11 mouse cellular contexts compared by ENCODE assay signal in genomic region chr2:84870623-84871160, GRCm38 (mm10). TPM values are rescaled to one million over a fixed set of nuclear protein-coding genes. Genes with fewer than 3 reads are reported as not detected.
A peak's percentile ranks its signal among the peaks of the same experiment; 100 is the strongest.
DNase-seq lines count a peak whose midpoint lies in the region; ATAC-seq and TF ChIP-seq lines count a peak whose summit lies in the region.
"Had no signal": no experiment of that assay in that cellular context is flagged by ENCODE, and none has a peak within 500 bp of the region (broad histone marks: within the 10 kb centered on the region; RNA-seq: fewer than 3 reads in every experiment).

No protein-coding gene starts in this region.

- no peaks in the 10 kb centered on the region for H3K9me3 ChIP-seq in stomach, postnatal 0 days (ENCODE audit: control insufficient read depth, low read length)

- 0 out of 2 replicates have a peak, but pooled peaks cover 2% of the 10 kb centered on the region for H3K4me1 ChIP-seq in kidney, adult 2 months (ENCODE audit: control insufficient read depth, insufficient read depth, low read length)
- no peaks in the 10 kb centered on the region for H3K4me1 ChIP-seq in stomach, postnatal 0 days (replicated peaks; ENCODE audit: control insufficient read depth, insufficient read depth)

- no peak for TF ChIP-seq POLR2A in kidney, adult 2 months (IDR thresholded peaks at IDR 0.05; ENCODE audit: low read depth, low read length)

- no peak for TF ChIP-seq EP300 in stomach, postnatal 0 days (optimal IDR thresholded peaks at IDR 0.05)

- 73% methylated on average over 4 of the region's 4 CpGs for whole genome bisulfite sequencing in kidney, adult 2 months
- 62% methylated on average over 4 of the region's 4 CpGs for WGBS in stomach, postnatal 0 days

- no peaks in the 10 kb centered on the region for H3K27me3 ChIP-seq in kidney, adult 2 months (replicated peaks; ENCODE audit: control insufficient read depth, insufficient read depth, low read length)
- peaks cover 15% of the 10 kb centered on the region; the same call in 1 of the 2 replicates for H3K27me3 ChIP-seq in stomach, postnatal 0 days (ENCODE audit: control insufficient read depth, insufficient read depth, low read length)

- no peaks in the 10 kb centered on the region for H3K36me3 ChIP-seq in kidney, adult 2 months (ENCODE audit: control insufficient read depth, insufficient read depth, low read length)
- H3K36me3 ChIP-seq in stomach, postnatal 0 days (ENCODE audit: control insufficient read depth, insufficient read depth, low read length): no peaks in the 10 kb centered on the region

- H3K9ac ChIP-seq in stomach, postnatal 0 days (ENCODE audit: low read length): no peak overlapping the region

- ATAC-seq in common myeloid progenitor, adult 5-6 weeks (replicated peaks; ENCODE audit: low read depth, poor library complexity, severe bottlenecking): 0 out of 2 replicates have a peak, but pooled peaks have one; percentile 12
- ATAC-seq in stomach, postnatal 0 days (ENCODE audit: low FRiP score, low TSS enrichment): no peak
- ATAC-seq in inflammation-experienced regulatory T-cells, adult 6 months: no peak
- ATAC-seq: activated CD4-positive, CD25-positive, alpha-beta regulatory T cell, adult 4 months had no signal

- H3K4me3 ChIP-seq in kidney, adult 2 months (ENCODE audit: insufficient read depth, low read depth, low read length): no peak overlapping the region
- no peak overlapping the region for H3K4me3 ChIP-seq in stomach, postnatal 0 days (ENCODE audit: low read depth, low read length)

- no peak overlapping the region for H3K4me2 ChIP-seq in stomach, postnatal 0 days (replicated peaks; ENCODE audit: low read depth)

- TF ChIP-seq CTCF in kidney, adult 2 months (conservative IDR thresholded peaks at IDR 0.05; ENCODE audit: insufficient read depth, insufficient read length, low read depth, low read length): 0 out of 2 replicates have a peak, but pooled peaks have one; percentile 18
- TF ChIP-seq CTCF in stomach, postnatal 0 days (IDR thresholded peaks at IDR 0.05; ENCODE audit: low read depth): peak; percentile 60

- no peak for DNase-seq in kidney, adult 2 months
- no peak for DNase-seq in kidney, adult 18-20 months
- DNase-seq in thymus, postnatal 14 days: peak; percentile 48
- DNase-seq in thymus, postnatal 25 days: no peak
- peak; percentile 43 for DNase-seq in stomach, postnatal 0 days (ENCODE audit: low spot score)
- no peak for DNase-seq in right cerebral cortex, postnatal 4 days
- DNase-seq: layer of hippocampus, postnatal 36 days had no signal

- no peak overlapping the region for H3K27ac ChIP-seq in kidney, adult 2 months (ENCODE audit: insufficient read depth, low read depth, low read length)
- no peak overlapping the region for H3K27ac ChIP-seq in stomach, postnatal 0 days (replicated peaks)

RNA-seq across cellular contexts. Expression of gene Rtn4rl2, which starts 15.8 kb away (rescaled TPM):
- polyA plus RNA-seq in kidney, adult 2 months (2012; rRNA removed): 1.4 and 1.5 TPM in 2 replicates
- total RNA-seq in common myeloid progenitor, adult 5-6 weeks (2017): not detected in 2 replicates
- polyA plus RNA-seq in stomach, postnatal 0 days (2015; fragmentation: Nextera tagmentation; extraction: Ambion mirVana): 0.41 and 0.53 TPM in 2 replicates
- not detected for polyA plus RNA-seq in inflammation-experienced regulatory T-cells, adult 6 months (2017; shearing (Covaris generic))
- polyA plus RNA-seq: activated CD4-positive, CD25-positive, alpha-beta regulatory T cell, adult 4 months had no signal

RNA-seq across cellular contexts. Expression of gene Slc43a1, which starts 32.0 kb away (rescaled TPM):
- 3.6 and 4.3 TPM in 2 replicates for polyA plus RNA-seq in kidney, adult 2 months (2012; rRNA removed)
- 21.0 and 23.4 TPM in 2 replicates for total RNA-seq in common myeloid progenitor, adult 5-6 weeks (2017)
- polyA plus RNA-seq in stomach, postnatal 0 days (2015; fragmentation: Nextera tagmentation; extraction: Ambion mirVana): 5.1 and 5.4 TPM in 2 replicates
- polyA plus RNA-seq in inflammation-experienced regulatory T-cells, adult 6 months (2017; shearing (Covaris generic)): 1 to 10 TPM; 1.9 to 9.1 (median 5.9) TPM

RNA-seq across cellular contexts. Expression of gene Timm10, which starts 43.9 kb away (rescaled TPM):
- polyA plus RNA-seq in kidney, adult 2 months (2012; rRNA removed): 62.2 and 90.3 TPM in 2 replicates
- total RNA-seq in common myeloid progenitor, adult 5-6 weeks (2017): 43.7 and 48.9 TPM in 2 replicates
- 37.7 and 42.3 TPM in 2 replicates for polyA plus RNA-seq in stomach, postnatal 0 days (2015; fragmentation: Nextera tagmentation; extraction: Ambion mirVana)
- 10 to 100 TPM; 25.4 to 39.8 (median 38.8) TPM for polyA plus RNA-seq in inflammation-experienced regulatory T-cells, adult 6 months (2017; shearing (Covaris generic))

RNA-seq across cellular contexts. Expression of gene Smtnl1, which starts 48.2 kb away (rescaled TPM):
- 2.6 TPM in 1 of 2 replicates, not detected in the other for polyA plus RNA-seq in kidney, adult 2 months (2012; rRNA removed)
- total RNA-seq in common myeloid progenitor, adult 5-6 weeks (2017): not detected in 2 replicates
- polyA plus RNA-seq in stomach, postnatal 0 days (2015; fragmentation: Nextera tagmentation; extraction: Ambion mirVana): 0.05 TPM in 1 of 2 replicates, not detected in the other
- not detected for polyA plus RNA-seq in inflammation-experienced regulatory T-cells, adult 6 months (2017; shearing (Covaris generic))
- total RNA-seq: layer of hippocampus, postnatal 36 days had no signal
- polyA plus RNA-seq: activated CD4-positive, CD25-positive, alpha-beta regulatory T cell, adult 4 months; urinary bladder, adult 2 months had no signal

Comparison
In these comparisons a context has a peak if more than half of its experiments do, and no peak if none do; other contexts are left out.
1. DNase-seq: peak in thymus, postnatal 14 days (single experiment) and stomach, postnatal 0 days (single experiment); none in kidney, adult 2 months (single experiment), kidney, adult 18-20 months (single experiment), thymus, postnatal 25 days (single experiment) and right cerebral cortex, postnatal 4 days (single experiment).